Mouse (Mus musculus) gonadal fat pad, adult 2 months (tissue): Measurements from ENCODE around the gene Odf3. TPM values are rescaled to one million over a fixed set of nuclear protein-coding genes. Genes with fewer than 3 reads are reported as not detected.
"Not testable (repeated sequence)": the region's sequence is repeated elsewhere in the genome, so short reads cannot be mapped to it uniquely, and the experiment has no call there.

Source experiments
- DNase-seq: peaks from one replicate; pipeline ENCODE4 v3.0.0-alpha.2; 2012; ENCODE audit warnings: low read depth
- polyA plus RNA-seq: library from polyadenylated mRNA; depleted of rRNA; stranded (reverse); fragments of >200 nt; gene quantifications from 2 replicates; pipeline ENCODE4 v1.2.3, GENCODE M21; 2012; rRNA removed

Odf3 gene
- polyA plus RNA-seq, 1 experiment, result 0.74 TPM

- no peak for DNase-seq
Observed at GRCm38 (mm10) chr7:140880865-140881515, 33.4 kb downstream of the Odf3 start.

- DNase-seq, result peak; percentile 51
Observed at GRCm38 (mm10) chr7:140881696-140882468, 34.3 kb downstream of the Odf3 start, which contains the start of the genes Psmd13 and Sirt3. TSS of gene Psmd13 (plus strand) at chr7:140881968. TSS of gene Sirt3 (minus strand) at chr7:140882309.

- no peak for DNase-seq
Observed at GRCm38 (mm10) chr7:140882469-140882803, 34.8 kb downstream of the Odf3 start.

DNA sequence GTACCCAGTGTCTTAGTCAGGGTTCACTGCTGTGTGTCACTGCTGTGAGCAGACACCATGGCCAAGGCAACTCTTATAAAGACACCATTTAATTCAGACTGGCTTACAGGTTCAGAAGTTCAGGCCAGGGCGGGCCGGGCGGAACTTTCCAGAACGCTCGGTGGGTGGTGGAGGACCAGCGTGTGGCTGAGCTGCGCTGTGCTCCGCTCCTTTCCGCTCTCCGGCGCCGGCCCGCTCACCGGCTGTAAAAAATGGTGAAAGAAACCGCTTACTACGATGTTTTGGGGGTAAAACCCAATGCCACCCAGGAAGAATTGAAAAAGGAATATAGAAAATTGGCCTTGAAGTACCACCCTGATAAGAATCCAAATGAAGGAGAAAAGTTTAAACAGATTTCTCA lies 43.0 kb downstream of the Odf3 start:
- not testable (repeated sequence) for DNase-seq

GRCm38 (mm10) chr7:140894031-140894430 lies 46.4 kb downstream of the Odf3 start:
- no peak for DNase-seq

DNA sequence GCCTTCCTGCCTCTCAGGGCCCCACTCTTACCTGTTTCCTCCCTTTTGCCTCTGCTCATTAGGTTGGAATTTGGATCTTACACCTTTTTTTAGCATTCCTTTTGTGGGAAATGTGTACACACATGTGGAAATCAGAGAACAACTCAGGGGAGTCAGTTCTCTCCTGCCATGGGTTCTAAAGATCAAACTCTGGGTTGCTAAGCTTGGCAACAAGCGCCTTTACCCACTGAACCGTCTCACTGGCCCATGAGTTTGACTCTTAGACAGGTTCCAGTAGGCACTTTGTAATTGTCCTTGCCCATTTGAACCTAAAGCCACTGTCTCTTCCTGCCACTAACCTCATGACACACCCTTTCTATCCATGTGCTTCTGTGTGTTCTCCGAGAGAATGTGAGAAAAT lies 47.0 kb downstream of the Odf3 start:
- no peak for DNase-seq

DNA sequence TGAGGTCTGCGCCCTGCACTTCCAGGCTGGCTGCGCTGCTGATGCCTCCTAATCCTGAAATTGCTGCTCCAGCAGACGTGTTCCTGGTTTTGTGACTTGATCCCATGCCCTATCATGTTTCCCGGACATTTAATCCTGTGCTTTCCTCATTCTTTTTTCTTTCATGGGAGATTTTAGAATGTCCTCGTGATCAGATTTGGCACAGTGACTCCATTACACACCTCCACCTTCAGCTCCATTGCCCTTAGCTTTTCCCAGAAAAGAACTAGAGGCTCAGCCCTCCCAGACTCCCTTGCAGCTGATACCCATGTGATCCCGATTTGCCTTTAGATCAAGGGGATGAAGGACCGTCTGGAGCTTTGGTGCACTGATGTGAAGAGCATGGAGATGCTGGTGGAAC lies 50.3 kb downstream of the Odf3 start:
- no peak for DNase-seq

DNA sequence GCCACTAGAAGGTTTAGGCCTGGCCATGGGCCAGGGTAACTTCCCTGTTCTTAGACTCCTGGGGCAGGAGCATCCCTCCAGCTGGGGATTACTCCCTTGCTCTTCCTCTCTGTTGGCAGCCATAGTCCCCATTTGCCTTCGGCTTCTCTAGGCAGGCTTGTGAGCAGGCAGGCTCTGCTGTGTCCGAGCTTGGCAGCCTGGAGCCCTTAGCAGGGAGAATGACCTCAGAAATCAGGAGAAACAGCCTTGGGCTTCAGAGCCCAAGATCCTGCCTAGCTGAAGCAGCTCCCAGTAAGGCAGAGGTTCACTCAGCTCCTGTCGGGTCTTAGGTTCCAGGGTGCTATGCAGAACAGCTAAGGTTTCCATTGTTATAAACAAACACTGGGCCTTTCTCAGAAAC lies 51.5 kb downstream of the Odf3 start:
- no peak for DNase-seq

DNA sequence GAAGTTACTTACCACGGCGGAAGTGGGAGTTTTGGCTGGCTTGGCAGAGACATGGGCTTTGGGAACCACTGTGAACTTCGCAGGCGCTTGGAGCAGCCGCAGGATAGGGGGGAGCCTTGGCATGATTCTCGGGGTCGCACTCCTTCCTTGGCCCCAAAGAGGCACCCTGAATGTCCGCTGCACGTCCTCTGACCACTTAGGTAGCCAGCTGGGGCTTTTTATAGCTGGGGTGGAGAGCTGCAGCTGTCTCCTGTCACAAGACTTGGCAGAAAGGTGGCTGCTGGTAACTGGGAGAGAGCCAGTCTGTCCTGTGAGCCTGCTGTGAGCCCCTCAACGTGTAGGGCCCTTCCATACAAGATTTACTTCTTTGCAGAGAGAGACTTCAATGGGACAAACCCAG lies 52.6 kb downstream of the Odf3 start, which contains the start of gene Cox8b:
Cox8b (minus strand) TSS at position 227 of the 400 bp plus-strand sequence.
- no peak for DNase-seq

Other genes with a start within 250 kb of the Odf3 start
- gene Olfr46, start 246.5 kb upstream of the Odf3 start, polyA plus RNA-seq, result not detected in 2 replicates
- not detected in 2 replicates for gene Olfr61, start 218.8 kb upstream of the Odf3 start, polyA plus RNA-seq
- not detected in 2 replicates for gene Olfr53, start 201.4 kb upstream of the Odf3 start, polyA plus RNA-seq
- not detected in 2 replicates for gene Olfr539, start 187.9 kb upstream of the Odf3 start, polyA plus RNA-seq
- not detected in 2 replicates for gene Olfr45, start 165.9 kb upstream of the Odf3 start, polyA plus RNA-seq
- gene Olfr541, start 150.5 kb upstream of the Odf3 start, polyA plus RNA-seq, result not detected in 2 replicates
- gene Cyp2e1, start 84.1 kb upstream of the Odf3 start, polyA plus RNA-seq, result 82.4 and 284 TPM in 2 replicates
- gene Syce1, start 60.0 kb upstream of the Odf3 start, polyA plus RNA-seq, result 0.68 and 1.2 TPM in 2 replicates
- gene Zfp941, start 25.6 kb upstream of the Odf3 start, polyA plus RNA-seq, result 0.20 and 0.30 TPM in 2 replicates
- 2.0 and 2.1 TPM in 2 replicates for gene Urah, start 12.8 kb upstream of the Odf3 start, polyA plus RNA-seq
- 1.6 and 1.8 TPM in 2 replicates for gene Scgb1c1, start 2.3 kb upstream of the Odf3 start, polyA plus RNA-seq
- not detected in 2 replicates for gene Gm45785, start 8.5 kb downstream of the Odf3 start, polyA plus RNA-seq
- 103 and 117 TPM in 2 replicates for gene Ric8a, start 9.2 kb downstream of the Odf3 start, polyA plus RNA-seq
- gene Bet1l, start 9.8 kb downstream of the Odf3 start, polyA plus RNA-seq, result 32.0 and 40.0 TPM in 2 replicates
- 68.5 and 81.3 TPM in 2 replicates for gene Psmd13, start 34.2 kb downstream of the Odf3 start, polyA plus RNA-seq
- gene Sirt3, start 34.5 kb downstream of the Odf3 start, polyA plus RNA-seq, result 27.4 and 29.3 TPM in 2 replicates
- 12.1 and 40.0 TPM in 2 replicates for gene Cox8b, start 52.6 kb downstream of the Odf3 start, polyA plus RNA-seq
- 1.2 and 2.3 TPM in 2 replicates for gene Nlrp6, start 73.1 kb downstream of the Odf3 start, polyA plus RNA-seq
- gene Pgghg, start 93.6 kb downstream of the Odf3 start, polyA plus RNA-seq, result 25.9 and 33.1 TPM in 2 replicates
- 0.84 and 1.7 TPM in 2 replicates for gene Ifitm5, start 102.5 kb downstream of the Odf3 start, polyA plus RNA-seq
- gene Gm45717, start 108.1 kb downstream of the Odf3 start, polyA plus RNA-seq, result 0.36 and 0.74 TPM in 2 replicates
- gene Ifitm2, start 108.2 kb downstream of the Odf3 start, polyA plus RNA-seq, result 841 and 986 TPM in 2 replicates
- 73.9 and 89.5 TPM in 2 replicates for gene Ifitm1, start 119.4 kb downstream of the Odf3 start, polyA plus RNA-seq
- 421 and 433 TPM in 2 replicates for gene Ifitm3, start 163.0 kb downstream of the Odf3 start, polyA plus RNA-seq
- 10.2 and 16.1 TPM in 2 replicates for gene Ifitm6, start 170.1 kb downstream of the Odf3 start, polyA plus RNA-seq
- gene Gm17387, start 181.3 kb downstream of the Odf3 start, polyA plus RNA-seq, result not detected in 2 replicates
- gene B4galnt4, start 213.3 kb downstream of the Odf3 start, polyA plus RNA-seq, result 7.7 and 8.9 TPM in 2 replicates
- 21.5 and 23.5 TPM in 2 replicates for gene Pkp3, start 230.4 kb downstream of the Odf3 start, polyA plus RNA-seq